Mouse (Mus musculus): ENCODE results near the gene Cmtm5. TPM values are rescaled to one million over a fixed set of nuclear protein-coding genes. Genes with fewer than 3 reads are reported as not detected.
"Not testable (repeated sequence)": the region's sequence is repeated elsewhere in the genome, so short reads cannot be mapped to it uniquely, and the experiment has no call there.

Cmtm5 gene
- total and polyA plus RNA-seq, 3 experiments, result not detected

DNA sequence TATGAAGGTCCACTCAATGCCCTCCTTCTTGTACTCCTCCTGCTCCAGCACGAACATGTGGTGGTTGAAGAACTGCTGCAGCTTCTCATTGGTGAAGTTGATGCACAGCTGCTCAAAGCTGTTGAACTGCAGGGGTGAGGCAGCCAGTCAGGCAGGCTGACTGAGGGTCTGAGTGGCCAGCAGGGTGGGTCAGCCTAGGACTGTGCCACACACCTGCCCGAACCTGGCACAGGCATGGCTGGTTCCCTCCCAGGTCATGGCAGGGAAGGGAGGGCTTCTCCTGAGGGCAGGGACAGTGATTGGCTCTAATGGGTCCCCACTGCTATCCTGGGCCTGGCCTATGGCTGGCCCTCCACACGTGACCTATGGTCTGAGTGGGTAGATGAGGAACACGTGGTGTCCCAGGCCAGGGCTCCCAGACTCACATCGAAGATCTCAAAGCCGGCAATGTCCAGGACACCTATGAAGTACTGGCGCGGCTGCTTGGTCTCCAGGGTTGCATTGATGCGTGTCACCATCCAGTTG is 52.4 kb downstream of the Cmtm5 start:
- H3K4me1 ChIP-seq (ENCODE audit: control insufficient read depth in 1 of 2, insufficient read depth in 2 of 2, low read length in 2 of 2); H3K4me3 ChIP-seq (ENCODE audit: control insufficient read depth in 1 of 2, insufficient read depth in 1 of 2, low read depth in 2 of 2, low read length in 2 of 2); H3K36me3 ChIP-seq (ENCODE audit: control insufficient read depth in 1 of 2, insufficient read depth in 2 of 2, low read length in 2 of 2); H3K79me2 ChIP-seq (ENCODE audit: control insufficient read depth, insufficient read depth, low read length, poor library complexity); DNase-seq (ENCODE audit: low read depth, low spot score); H3K9me3 ChIP-seq (replicated peaks; ENCODE audit: insufficient read depth, low read length); H3K27me3 ChIP-seq (ENCODE audit: control insufficient read depth in 1 of 2, insufficient read depth in 2 of 2, low read length in 2 of 2); H3K27ac ChIP-seq (ENCODE audit: control insufficient read depth, low read depth, low read length); H3K9ac ChIP-seq (ENCODE audit: control insufficient read depth, low read depth, low read length, poor library complexity, severe bottlenecking): not testable (repeated sequence)

Other genes with a start within 250 kb of the Cmtm5 start
- 110 and 115 TPM in 2 replicates for gene Acin1, start 249.3 kb upstream of the Cmtm5 start, total RNA-seq (2012; rRNA removed)
- gene Acin1, start 249.3 kb upstream of the Cmtm5 start, polyA plus RNA-seq (2012; ENCODE audit: insufficient read depth in 1 of 2, insufficient read length in 2 of 2, low read depth in 1 of 2, low replicate concordance in 2 of 2, missing spikeins in 1 of 2), result 100 to 1,000 TPM; 103 to 248 TPM
- not detected in 2 replicates for gene Gm29776, start 237.4 kb upstream of the Cmtm5 start, total RNA-seq (2012; rRNA removed)
- not detected for gene Gm29776, start 237.4 kb upstream of the Cmtm5 start, polyA plus RNA-seq (2012; ENCODE audit: insufficient read depth in 1 of 2, insufficient read length in 2 of 2, low read depth in 1 of 2, low replicate concordance in 2 of 2, missing spikeins in 1 of 2)
- gene Cebpe, start 224.1 kb upstream of the Cmtm5 start, total RNA-seq (2012; rRNA removed), result not detected in 2 replicates
- gene Cebpe, start 224.1 kb upstream of the Cmtm5 start, polyA plus RNA-seq (2012; ENCODE audit: insufficient read depth in 1 of 2, insufficient read length in 2 of 2, low read depth in 1 of 2, low replicate concordance in 2 of 2, missing spikeins in 1 of 2), result under 1 TPM in 1 of 2 experiments, not detected in 1; 0.32 TPM
- gene Slc7a8, start 154.3 kb upstream of the Cmtm5 start, total RNA-seq (2012; rRNA removed), result 0.07 and 0.08 TPM in 2 replicates
- under 1 TPM in 1 of 2 experiments, not detected in 1; 0.29 TPM for gene Slc7a8, start 154.3 kb upstream of the Cmtm5 start, polyA plus RNA-seq (2012; ENCODE audit: insufficient read depth in 1 of 2, insufficient read length in 2 of 2, low read depth in 1 of 2, low replicate concordance in 2 of 2, missing spikeins in 1 of 2)
- not detected in 2 replicates for gene Rnf212b, start 122.1 kb upstream of the Cmtm5 start, total RNA-seq (2012; rRNA removed)
- gene Rnf212b, start 122.1 kb upstream of the Cmtm5 start, polyA plus RNA-seq (2012; ENCODE audit: insufficient read depth in 1 of 2, insufficient read length in 2 of 2, low read depth in 1 of 2, low replicate concordance in 2 of 2, missing spikeins in 1 of 2), result not detected
- gene Homez, start 65.3 kb upstream of the Cmtm5 start, total RNA-seq (2012; rRNA removed), result 4.7 and 4.9 TPM in 2 replicates
- 1 to 10 TPM in 1 of 2 experiments, not detected in 1; 8.5 TPM for gene Homez, start 65.3 kb upstream of the Cmtm5 start, polyA plus RNA-seq (2012; ENCODE audit: insufficient read depth in 1 of 2, insufficient read length in 2 of 2, low read depth in 1 of 2, low replicate concordance in 2 of 2, missing spikeins in 1 of 2)
- gene Ppp1r3e, start 58.7 kb upstream of the Cmtm5 start, total RNA-seq (2012; rRNA removed), result 0.56 and 0.73 TPM in 2 replicates
- gene Ppp1r3e, start 58.7 kb upstream of the Cmtm5 start, polyA plus RNA-seq (2012; ENCODE audit: insufficient read depth in 1 of 2, insufficient read length in 2 of 2, low read depth in 1 of 2, low replicate concordance in 2 of 2, missing spikeins in 1 of 2), result 1 to 10 TPM in 1 of 2 experiments, not detected in 1; 1.2 TPM
- 10.5 and 12.5 TPM in 2 replicates for gene Bcl2l2, start 52.9 kb upstream of the Cmtm5 start, total RNA-seq (2012; rRNA removed)
- gene Bcl2l2, start 52.9 kb upstream of the Cmtm5 start, polyA plus RNA-seq (2012; ENCODE audit: insufficient read depth in 1 of 2, insufficient read length in 2 of 2, low read depth in 1 of 2, low replicate concordance in 2 of 2, missing spikeins in 1 of 2), result 10 to 100 TPM in 1 of 2 experiments, not detected in 1; 18.8 TPM
- gene Gm20521, start 52.8 kb upstream of the Cmtm5 start, total RNA-seq (2012; rRNA removed), result 0.58 and 0.88 TPM in 2 replicates
- gene Gm20521, start 52.8 kb upstream of the Cmtm5 start, polyA plus RNA-seq (2012; ENCODE audit: insufficient read depth in 1 of 2, insufficient read length in 2 of 2, low read depth in 1 of 2, low replicate concordance in 2 of 2, missing spikeins in 1 of 2), result 1 to 10 TPM in 1 of 2 experiments, not detected in 1; 3.4 TPM
- 82.3 and 85.8 TPM in 2 replicates for gene Pabpn1, start 43.8 kb upstream of the Cmtm5 start, total RNA-seq (2012; rRNA removed)
- 100 to 1,000 TPM in 1 of 2 experiments, not detected in 1; 393 TPM for gene Pabpn1, start 43.8 kb upstream of the Cmtm5 start, polyA plus RNA-seq (2012; ENCODE audit: insufficient read depth in 1 of 2, insufficient read length in 2 of 2, low read depth in 1 of 2, low replicate concordance in 2 of 2, missing spikeins in 1 of 2)
- gene Slc22a17, start 23.1 kb upstream of the Cmtm5 start, total RNA-seq (2012; rRNA removed), result 0.13 and 0.31 TPM in 2 replicates
- 1 to 10 TPM in 1 of 2 experiments, not detected in 1; 1.1 TPM for gene Slc22a17, start 23.1 kb upstream of the Cmtm5 start, polyA plus RNA-seq (2012; ENCODE audit: insufficient read depth in 1 of 2, insufficient read length in 2 of 2, low read depth in 1 of 2, low replicate concordance in 2 of 2, missing spikeins in 1 of 2)
- not detected in 2 replicates for gene Efs, start 10.1 kb upstream of the Cmtm5 start, total RNA-seq (2012; rRNA removed)
- not detected for gene Efs, start 10.1 kb upstream of the Cmtm5 start, polyA plus RNA-seq (2012; ENCODE audit: insufficient read depth in 1 of 2, insufficient read length in 2 of 2, low read depth in 1 of 2, low replicate concordance in 2 of 2, missing spikeins in 1 of 2)
- not detected in 2 replicates for gene Il25, start 3.6 kb upstream of the Cmtm5 start, total RNA-seq (2012; rRNA removed)
- gene Il25, start 3.6 kb upstream of the Cmtm5 start, polyA plus RNA-seq (2012; ENCODE audit: insufficient read depth in 1 of 2, insufficient read length in 2 of 2, low read depth in 1 of 2, low replicate concordance in 2 of 2, missing spikeins in 1 of 2), result not detected
- not detected in 2 replicates for gene Myh6, start 30.7 kb downstream of the Cmtm5 start, total RNA-seq (2012; rRNA removed)
- gene Myh6, start 30.7 kb downstream of the Cmtm5 start, polyA plus RNA-seq (2012; ENCODE audit: insufficient read depth in 1 of 2, insufficient read length in 2 of 2, low read depth in 1 of 2, low replicate concordance in 2 of 2, missing spikeins in 1 of 2), result not detected
- gene Gm17428, start 40.7 kb downstream of the Cmtm5 start, total RNA-seq (2012; rRNA removed), result not detected in 2 replicates
- not detected for gene Gm17428, start 40.7 kb downstream of the Cmtm5 start, polyA plus RNA-seq (2012; ENCODE audit: insufficient read depth in 1 of 2, insufficient read length in 2 of 2, low read depth in 1 of 2, low replicate concordance in 2 of 2, missing spikeins in 1 of 2)
- not detected in 2 replicates for gene Myh7, start 58.4 kb downstream of the Cmtm5 start, total RNA-seq (2012; rRNA removed)
- gene Myh7, start 58.4 kb downstream of the Cmtm5 start, polyA plus RNA-seq (2012; ENCODE audit: insufficient read depth in 1 of 2, insufficient read length in 2 of 2, low read depth in 1 of 2, low replicate concordance in 2 of 2, missing spikeins in 1 of 2), result not detected
- gene Ngdn, start 79.2 kb downstream of the Cmtm5 start, total RNA-seq (2012; rRNA removed), result 138 and 148 TPM in 2 replicates
- 100 to 1,000 TPM in 1 of 2 experiments, not detected in 1; 140 TPM for gene Ngdn, start 79.2 kb downstream of the Cmtm5 start, polyA plus RNA-seq (2012; ENCODE audit: insufficient read depth in 1 of 2, insufficient read length in 2 of 2, low read depth in 1 of 2, low replicate concordance in 2 of 2, missing spikeins in 1 of 2)
- 0.42 TPM in 2 replicates for gene Zfhx2, start 156.1 kb downstream of the Cmtm5 start, total RNA-seq (2012; rRNA removed)
- 1 to 10 TPM in 1 of 2 experiments, not detected in 1; 3.2 TPM for gene Zfhx2, start 156.1 kb downstream of the Cmtm5 start, polyA plus RNA-seq (2012; ENCODE audit: insufficient read depth in 1 of 2, insufficient read length in 2 of 2, low read depth in 1 of 2, low replicate concordance in 2 of 2, missing spikeins in 1 of 2)
- 8.7 and 9.0 TPM in 2 replicates for gene Thtpa, start 158.5 kb downstream of the Cmtm5 start, total RNA-seq (2012; rRNA removed)
- 10 to 100 TPM in 1 of 2 experiments, not detected in 1; 13.2 TPM for gene Thtpa, start 158.5 kb downstream of the Cmtm5 start, polyA plus RNA-seq (2012; ENCODE audit: insufficient read depth in 1 of 2, insufficient read length in 2 of 2, low read depth in 1 of 2, low replicate concordance in 2 of 2, missing spikeins in 1 of 2)
- 12.5 and 12.6 TPM in 2 replicates for gene Ap1g2, start 170.3 kb downstream of the Cmtm5 start, total RNA-seq (2012; rRNA removed)
- gene Ap1g2, start 170.3 kb downstream of the Cmtm5 start, polyA plus RNA-seq (2012; ENCODE audit: insufficient read depth in 1 of 2, insufficient read length in 2 of 2, low read depth in 1 of 2, low replicate concordance in 2 of 2, missing spikeins in 1 of 2), result 10 to 100 TPM in 1 of 2 experiments, not detected in 1; 47.9 TPM
- gene Jph4, start 180.7 kb downstream of the Cmtm5 start, total RNA-seq (2012; rRNA removed), result not detected in 2 replicates
- gene Jph4, start 180.7 kb downstream of the Cmtm5 start, polyA plus RNA-seq (2012; ENCODE audit: insufficient read depth in 1 of 2, insufficient read length in 2 of 2, low read depth in 1 of 2, low replicate concordance in 2 of 2, missing spikeins in 1 of 2), result not detected